Mouse (Mus musculus): ENCODE measurements around the gene Nap1l5.

DNA sequence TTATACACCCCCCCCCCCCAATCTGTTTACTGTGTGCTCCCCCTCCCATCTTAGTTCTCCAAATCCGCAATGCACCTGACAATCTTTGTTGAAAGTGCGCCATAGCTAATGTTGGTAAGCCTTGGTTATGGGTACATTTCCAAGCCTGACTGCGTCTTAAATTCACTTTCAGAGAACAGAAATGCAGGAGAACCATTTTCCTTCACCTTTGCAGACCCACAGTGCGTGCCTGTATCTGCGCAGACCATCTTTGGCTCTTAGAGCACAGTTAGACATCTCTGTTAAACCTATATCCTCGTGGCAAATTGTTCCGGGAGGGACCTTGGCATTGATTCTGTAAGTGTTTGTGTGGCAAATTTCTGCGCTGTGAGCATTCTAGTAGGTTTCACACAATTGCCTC is 460 bp upstream of the Nap1l5 start:
- TF ChIP-seq CTCF (IDR thresholded peaks at IDR 0.05; ENCODE audit: insufficient read depth, low read length) (no peak), POLR2A (IDR thresholded peaks at IDR 0.05; ENCODE audit: borderline replicate concordance, extremely low read depth, low read depth, low read length) (no peak)

All from lung, adult 2 months (tissue).